Mouse (Mus musculus) E14TG2a.4 (cell line): ENCODE measurements at regions not wholly inside any gene's neighbourhood (a gene's known extent, or its start where the extent isn't known, plus 50 kb on each side); places are given as distances from the start of the nearest gene placed in this dataset.

Experiments used
- H3K27me3 ChIP-seq: 2 replicates; pipeline ENCODE4 v1.6.1; 2014; ENCODE audit warnings: low read length, control low read depth; ENCODE audit not compliant: insufficient read depth
- H3K36me3 ChIP-seq: 2 replicates; pipeline ENCODE4 v1.6.1; 2014; ENCODE audit warnings: low read length, control low read depth; ENCODE audit not compliant: insufficient read depth
- H3K4me1 ChIP-seq: replicated peaks from 2 replicates; pipeline ENCODE4 v1.6.1; 2014; ENCODE audit warnings: low read depth, low read length, control low read depth
- H3K4me3 ChIP-seq: replicated peaks from 2 replicates; pipeline ENCODE4 v1.5.1; 2014; ENCODE audit warnings: mild to moderate bottlenecking, low read length
- H3K9me3 ChIP-seq: 2 replicates; pipeline ENCODE4 v1.6.1; 2014; ENCODE audit warnings: low read length, control low read depth
- CTCF ChIP-seq: conservative IDR thresholded peaks from 2 replicates; pipeline ENCODE4 v1.5.1; 2014; ENCODE audit warnings: low read length
- NANOG ChIP-seq: IDR thresholded peaks from 2 replicates; pipeline ENCODE4 v1.6.1; 2014; ENCODE audit warnings: borderline replicate concordance, low read length, mixed read lengths
- POU5F1 ChIP-seq: IDR thresholded peaks from 2 replicates; pipeline ENCODE4 v1.6.1; 2014; ENCODE audit warnings: low read length, borderline replicate concordance

DNA sequence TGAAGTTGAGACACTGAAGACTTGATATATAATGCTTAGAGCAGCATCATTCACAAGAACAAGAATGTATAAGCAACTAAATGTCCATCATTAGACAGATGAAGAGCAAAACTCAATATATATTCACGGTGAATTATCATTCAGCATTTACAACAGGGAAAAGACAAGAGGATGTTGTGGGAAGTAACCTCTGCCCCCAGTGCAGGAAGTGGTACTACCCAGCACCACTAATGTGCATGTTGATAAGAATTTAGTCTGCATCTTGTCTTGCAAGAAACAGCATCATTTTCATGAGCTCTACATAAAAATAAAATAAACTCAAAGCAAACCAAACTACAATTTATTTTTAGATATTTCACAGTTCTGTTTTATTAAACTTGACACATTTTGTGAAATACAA, 359.8 kb upstream of the Epha7 start:
- no peak for TF ChIP-seq POU5F1
- Histone ChIP-seq H3K36me3 (no peaks in the 10 kb centered on the region), H3K4me3 (no peak overlapping the region), H3K27me3 (no peaks in the 10 kb centered on the region), H3K9me3 (no peaks in the 10 kb centered on the region), H3K4me1 (no peaks in the 10 kb centered on the region)

GRCm38 (mm10) chr4:28456312-28456711, 356.6 kb upstream of the Epha7 start:
- Histone ChIP-seq H3K4me1 (no peaks in the 10 kb centered on the region), H3K36me3 (no peaks in the 10 kb centered on the region), H3K4me3 (no peak overlapping the region), H3K9me3 (no peaks in the 10 kb centered on the region), H3K27me3 (no peaks in the 10 kb centered on the region)
- TF ChIP-seq POU5F1 (no peak), CTCF (no peak), NANOG (no peak)
